Mouse (Mus musculus) testis, adult 2 months (tissue): ENCODE results near the gene Mymx.
A peak's percentile ranks its signal among the peaks of the same experiment; 100 is the strongest.

Source experiments
- CTCF ChIP-seq: fragments of 200-500 bp; IDR thresholded peaks from 2 replicates; pipeline ENCODE4 v1.5.1; 2012; ENCODE audit warnings: low read depth, mild to moderate bottlenecking, inconsistent platforms, low read length, moderate library complexity; ENCODE audit not compliant: control insufficient read depth, insufficient read depth, insufficient replicate concordance
- POLR2A ChIP-seq: fragments of 200-500 bp; IDR thresholded peaks from 2 replicates; pipeline ENCODE4 v1.6.1; 2012; ENCODE audit warnings: low read depth, mild to moderate bottlenecking, inconsistent platforms, low read length, moderate library complexity; ENCODE audit not compliant: control insufficient read depth

GRCm38 (mm10) chr17:45573780-45574123 lies 28.1 kb downstream of the Mymx start:
- no peak for TF ChIP-seq CTCF
- TF ChIP-seq POLR2A: peak; percentile 48; the same call in 1 of the 2 replicates
